Comparison of ENCODE assay signal across 12 mouse cellular contexts in the genomic region with DNA sequence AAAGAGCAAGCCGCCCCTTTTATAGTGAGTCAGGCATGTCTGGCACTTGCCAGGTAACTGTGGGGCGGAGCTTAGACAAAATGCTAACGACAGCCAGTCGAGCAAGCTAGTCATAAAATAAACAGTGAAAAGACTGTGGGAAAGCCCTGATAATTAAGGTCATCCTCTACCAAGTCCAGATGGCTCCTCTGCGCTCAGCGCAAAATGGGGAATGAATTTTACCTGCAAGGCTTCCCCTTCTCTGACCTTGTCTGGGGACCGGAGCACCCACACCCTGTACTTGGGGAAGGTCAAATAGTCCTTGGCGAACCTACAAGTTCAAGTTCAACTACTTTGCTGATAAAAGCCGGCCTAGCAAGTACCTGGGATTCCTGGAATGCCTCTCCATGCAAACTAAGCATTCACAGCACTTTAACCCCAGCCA. TPM values are rescaled to one million over a fixed set of nuclear protein-coding genes. Genes with fewer than 3 reads are reported as not detected.
A peak's percentile ranks its signal among the peaks of the same experiment; 100 is the strongest.
DNase-seq lines count a peak whose midpoint lies in the region; TF ChIP-seq lines count a peak whose summit lies in the region.
"Had no signal": no experiment of that assay in that cellular context is flagged by ENCODE, and none has a peak within 500 bp of the region (broad histone marks: within the 10 kb centered on the region; RNA-seq: fewer than 3 reads in every experiment).

No protein-coding gene starts in this region.

- TF ChIP-seq CTCF in small intestine, adult 2 months (IDR thresholded peaks at IDR 0.05; ENCODE audit: extremely low read depth, insufficient read length, insufficient replicate concordance, low read depth, low read length) = no peak

- peak overlapping the region; percentile 37; the same call in 1 of the 2 replicates for H3K27ac ChIP-seq in small intestine, adult 2 months (ENCODE audit: insufficient read depth, low read depth, low read length)
- H3K27ac ChIP-seq: forebrain, embryonic 13.5 days; liver, embryonic 13.5 days had no signal

- peaks cover 12% of the 10 kb centered on the region; the same call in 1 of the 2 replicates for H3K4me1 ChIP-seq in small intestine, adult 2 months (ENCODE audit: control insufficient read depth, insufficient read depth, insufficient read length, low read length)

- H3K27me3 ChIP-seq in small intestine, adult 2 months (ENCODE audit: control insufficient read depth, insufficient read depth, low read length) = no peaks in the 10 kb centered on the region
- H3K27me3 ChIP-seq: forebrain, embryonic 13.5 days; liver, embryonic 13.5 days had no signal

- no peak for TF ChIP-seq POLR2A in small intestine, adult 2 months (IDR thresholded peaks at IDR 0.05; ENCODE audit: low read depth, low read length)

- peak; percentile 69 for DNase-seq in adrenal gland, adult 2 months
- DNase-seq in adrenal gland, postnatal 4 days (ENCODE audit: low spot score in 2 of 2) = no peak
- DNase-seq in adrenal gland, postnatal 10 days = peak; percentile 37
- DNase-seq in kidney, postnatal 14 days = peak; percentile 78
- no peak for DNase-seq in gastrocnemius, adult 8-10 months (ENCODE audit: low spot score in 2 of 2)
- DNase-seq in embryo, embryonic 9.5 days (ENCODE audit: extremely low spot score) = no peak
- DNase-seq in gastrocnemius, postnatal 4 days (ENCODE audit: low spot score in 2 of 2) = no peak
- DNase-seq: liver, embryonic 13.5 days; right cerebral cortex, adult 18-20 months; thymus, postnatal 36 days had no signal

- H3K4me3 ChIP-seq in small intestine, adult 2 months (ENCODE audit: low read depth, low read length) = peak overlapping the region; percentile 24; the same call in 1 of the 2 replicates
- H3K4me3 ChIP-seq: forebrain, embryonic 13.5 days; liver, embryonic 13.5 days had no signal

- peaks cover 3% of the 10 kb centered on the region; the same call in 1 of the 2 replicates for H3K36me3 ChIP-seq in small intestine, adult 2 months (ENCODE audit: control insufficient read depth, insufficient read depth, low read length)
- H3K36me3 ChIP-seq: liver, embryonic 13.5 days had no signal

- WGBS in small intestine, adult 2 months = 28% methylated on average over 9 of the region's 9 CpGs

RNA-seq across cellular contexts. Expression of a gene that starts 44.6 kb away (rescaled TPM):
- total RNA-seq in adrenal gland, adult 2 months (2021) = 1 to 10 TPM; 2.1 to 3.4 TPM
- polyA plus RNA-seq in adrenal gland, adult 2 months (2012; rRNA removed) = 2.7 and 3.1 TPM in 2 replicates
- total RNA-seq in adrenal gland, postnatal 4 days (2021) = 10 to 100 TPM in 1 of 2 experiments, 1 to 10 TPM in 1; 8.8 to 10.6 TPM
- total RNA-seq in adrenal gland, postnatal 10 days (2021) = 1 to 10 TPM; 6.8 to 7.0 TPM
- 13.7 and 21.0 TPM in 2 replicates for polyA plus RNA-seq in small intestine, adult 2 months (2012; rRNA removed)
- total RNA-seq in gastrocnemius, adult 8-10 months (2022) = 1 to 10 TPM in 1 of 4 experiments, under 1 TPM in 3; 0.70 to 1.5 (median 0.76) TPM
- 1 to 10 TPM; 4.6 to 5.2 TPM for total RNA-seq in gastrocnemius, postnatal 4 days (2021)

Comparison
In these comparisons a context has a peak if more than half of its experiments do, and no peak if none do; other contexts are left out.
1. DNase-seq: peak in adrenal gland, adult 2 months (single experiment), adrenal gland, postnatal 10 days (single experiment) and kidney, postnatal 14 days (single experiment); none in adrenal gland, postnatal 4 days (0 of 2), gastrocnemius, adult 8-10 months (0 of 2), embryo, embryonic 9.5 days (single experiment) and gastrocnemius, postnatal 4 days (0 of 2).